Mouse (Mus musculus) embryonic stem cell, embryonic (primary cell): ENCODE data around the gene Chpt1.
"Not testable (repeated sequence)": the region's sequence is repeated elsewhere in the genome, so short reads cannot be mapped to it uniquely, and the experiment has no call there.

Experiments
- CTCF ChIA-PET, 4 experiments: fragments of 300-600 bp in 2 of 4; fragments of 350-600 bp in 2 of 4; sonication (Branson Sonifier 250); formaldehyde crosslinking; loops; one replicate each; lab custom pipeline; 2022; ENCODE audit warnings: inconsistent platforms in 2 of 4; lab: Charles Lee
- POLR2A ChIA-PET, 4 experiments: fragments of 300-600 bp in 2 of 4; fragments of 350-600 bp in 2 of 4; sonication (Branson Sonifier 250); formaldehyde crosslinking; loops; one replicate each; lab custom pipeline; 2022; ENCODE audit warnings: antibody characterized with exemption in 4 of 4, inconsistent platforms in 1 of 4; lab: Charles Lee

Gene Chpt1

GRCm38 (mm10) chr10:88501886-88502765, 1.7 kb downstream of the Chpt1 start:
- CTCF ChIA-PET: no interaction called here
- POLR2A ChIA-PET: interaction anchor here in 3 of 4 experiments (0.6 to 5.4 kb wide), 4 partner anchors 12 to 1216 kb away, joined by 3 to 36 read pairs (median 12); no protein-coding TSS in a partner anchor

DNA sequence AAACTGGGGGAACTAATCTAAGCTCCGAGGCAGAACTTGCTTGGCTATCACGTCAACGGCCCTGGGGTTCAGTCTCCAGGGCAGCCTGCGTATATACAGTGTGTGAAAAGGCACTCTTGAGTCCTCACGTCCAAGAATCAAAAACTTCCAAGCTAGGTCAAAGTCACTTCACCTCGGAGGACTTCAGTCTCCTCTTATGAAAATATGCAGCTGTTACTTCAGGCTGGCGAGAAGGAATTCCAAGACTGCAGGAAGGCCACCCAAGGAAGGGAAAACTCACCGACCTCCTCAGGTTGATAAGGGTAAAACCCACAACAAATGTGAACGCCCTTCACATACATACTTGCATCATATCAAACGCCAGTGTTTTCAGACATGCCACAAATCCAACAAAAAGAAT, 2.5 kb downstream of the Chpt1 start:
- CTCF ChIA-PET: interaction anchor here in 1 of 4 experiments (0.5 kb wide), 1 partner anchor 170 kb away, joined by 3 read pairs; no protein-coding TSS in a partner anchor
- POLR2A ChIA-PET: interaction anchor here in 3 of 4 experiments (0.8 to 5.4 kb wide), 6 partner anchors 11 to 47 kb away, joined by 3 to 36 read pairs (median 6); no protein-coding TSS in a partner anchor

DNA sequence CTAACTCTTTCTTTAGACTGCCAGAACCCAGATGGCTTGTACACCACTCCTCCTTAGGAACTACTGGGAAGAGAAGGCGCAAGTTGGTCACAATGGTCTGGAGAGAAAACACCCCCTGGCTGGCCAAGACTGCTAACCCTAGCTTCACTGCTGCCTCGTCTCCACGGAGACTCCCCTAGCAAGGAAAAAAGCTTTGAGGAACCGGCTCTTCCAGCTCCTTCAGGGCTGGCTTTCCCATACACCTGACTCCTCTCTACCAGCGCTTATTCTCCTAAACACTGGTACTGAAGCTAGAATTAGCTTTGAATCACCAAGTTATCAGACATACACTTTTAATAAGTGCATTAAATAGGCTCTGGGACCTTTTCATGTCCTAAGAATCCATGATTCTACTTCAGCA, 3.9 kb downstream of the Chpt1 start:
- ChIA-PET POLR2A (interaction anchor here in 2 of 4 experiments (0.6 to 1.6 kb wide), 2 partner anchors 8 to 15 kb away, joined by 3 to 5 read pairs; no protein-coding TSS in a partner anchor), CTCF (interaction anchor here in 1 of 4 experiments (1.0 kb wide), 1 partner anchor 14 kb away, joined by 4 read pairs; no protein-coding TSS in a partner anchor)

- CTCF ChIA-PET: interaction anchor here in 1 of 4 experiments (0.7 kb wide), 1 partner anchor 74 kb away, joined by 6 read pairs; no protein-coding TSS in a partner anchor
- POLR2A ChIA-PET: interaction anchor here (0.6 to 1.4 kb wide), 7 partner anchors 8 to 1198 kb away, joined by 3 to 25 read pairs (median 4); partner anchors contain the start of gene Sycp3 (in 1 of the 4)
Observed at GRCm38 (mm10) chr10:88496864-88497564, 6.9 kb downstream of the Chpt1 start.

DNA sequence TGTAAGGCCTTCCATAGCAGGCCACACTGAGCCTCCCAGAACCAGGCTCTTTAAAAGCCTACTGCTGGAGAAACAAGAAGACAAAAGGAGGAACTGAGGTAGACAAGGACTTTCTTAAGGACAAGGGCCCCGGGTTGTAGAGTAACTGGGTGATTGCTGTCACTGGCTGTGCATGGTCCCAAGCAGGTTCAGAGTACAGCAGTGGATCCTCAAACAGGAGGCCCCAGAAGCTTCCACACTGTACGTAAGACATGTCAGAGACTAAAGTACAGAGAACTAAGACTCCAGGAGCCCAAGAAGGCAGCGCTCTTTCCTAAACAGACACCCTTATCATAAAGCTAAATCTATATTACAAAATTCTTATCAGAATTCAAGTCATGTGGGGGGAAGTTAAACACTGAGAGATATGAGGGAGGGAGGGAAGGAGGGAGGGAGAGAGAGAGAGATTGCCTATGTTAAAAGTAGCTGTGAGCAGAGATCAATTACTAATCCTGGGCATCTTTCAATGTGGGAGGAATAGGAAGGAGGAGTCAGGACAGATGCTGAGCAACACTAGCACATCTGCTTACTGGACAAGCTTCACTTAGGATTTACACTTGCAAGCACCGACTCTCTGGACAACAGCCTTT, 8.8 kb downstream of the Chpt1 start:
- ChIA-PET POLR2A (interaction anchor here in 2 of 4 experiments (0.8 kb wide), 2 partner anchors 9 to 37 kb away, joined by 3 read pairs; partner anchors contain the start of gene Chpt1 (in 1 of the 2)), CTCF (no interaction called here)

GRCm38 (mm10) chr10:88492658-88493057, 11.2 kb downstream of the Chpt1 start:
- CTCF ChIA-PET: interaction anchor here in 1 of 4 experiments (2.5 kb wide), 1 partner anchor 116 kb away, joined by 7 read pairs; no protein-coding TSS in a partner anchor
- POLR2A ChIA-PET: interaction anchor here in 2 of 4 experiments (1.0 to 1.6 kb wide), 4 partner anchors 11 to 33 kb away, joined by 3 to 7 read pairs (median 5); partner anchors contain the start of genes Chpt1 (in 2 of the 2) and Sycp3 (in 1 of the 2)

- CTCF ChIA-PET: interaction anchor here in 3 of 4 experiments (0.7 to 2.5 kb wide), 4 partner anchors 12 to 115 kb away, joined by 3 to 7 read pairs (median 4); partner anchors contain the start of gene Chpt1 (in 1 of the 3)
- POLR2A ChIA-PET: interaction anchor here in 2 of 4 experiments (0.6 to 1.2 kb wide), 5 partner anchors 8 to 1993 kb away, joined by 3 to 5 read pairs (median 3); partner anchors contain the start of genes Chpt1 (in 1 of the 2) and Sycp3 (in 1 of the 2)
Observed at GRCm38 (mm10) chr10:88491632-88492031, 12.2 kb downstream of the Chpt1 start.

- POLR2A ChIA-PET: interaction anchor here in 2 of 4 experiments (0.6 to 2.0 kb wide), 2 partner anchors 15 to 28 kb away, joined by 3 to 6 read pairs; partner anchors contain the start of gene Chpt1 (in 1 of the 2)
- CTCF ChIA-PET: interaction anchor here in 1 of 4 experiments (0.5 kb wide), 1 partner anchor 99 kb away, joined by 6 read pairs; no protein-coding TSS in a partner anchor
Observed at GRCm38 (mm10) chr10:88488629-88489028, 15.2 kb downstream of the Chpt1 start.

DNA sequence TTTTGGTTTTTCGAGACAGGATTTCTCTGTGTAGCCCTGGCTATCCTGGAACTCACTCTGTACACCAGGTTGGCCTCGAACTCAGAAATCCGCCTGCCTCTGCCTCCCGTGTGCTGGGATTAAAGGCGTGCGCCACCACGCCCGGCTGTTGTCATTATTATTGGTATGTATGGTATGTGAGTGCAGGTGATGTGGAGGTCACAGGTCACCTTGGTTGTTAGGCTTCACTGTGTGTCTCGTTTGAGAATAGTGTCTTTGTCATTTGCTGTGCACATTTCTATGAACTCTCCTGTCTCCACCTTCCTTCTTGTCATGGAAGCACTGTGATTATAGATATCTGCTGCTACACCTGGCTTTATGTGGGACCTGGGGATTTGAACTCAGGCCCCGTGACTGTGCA, 21.0 kb downstream of the Chpt1 start:
- CTCF ChIA-PET, POLR2A ChIA-PET: not testable (repeated sequence)

DNA sequence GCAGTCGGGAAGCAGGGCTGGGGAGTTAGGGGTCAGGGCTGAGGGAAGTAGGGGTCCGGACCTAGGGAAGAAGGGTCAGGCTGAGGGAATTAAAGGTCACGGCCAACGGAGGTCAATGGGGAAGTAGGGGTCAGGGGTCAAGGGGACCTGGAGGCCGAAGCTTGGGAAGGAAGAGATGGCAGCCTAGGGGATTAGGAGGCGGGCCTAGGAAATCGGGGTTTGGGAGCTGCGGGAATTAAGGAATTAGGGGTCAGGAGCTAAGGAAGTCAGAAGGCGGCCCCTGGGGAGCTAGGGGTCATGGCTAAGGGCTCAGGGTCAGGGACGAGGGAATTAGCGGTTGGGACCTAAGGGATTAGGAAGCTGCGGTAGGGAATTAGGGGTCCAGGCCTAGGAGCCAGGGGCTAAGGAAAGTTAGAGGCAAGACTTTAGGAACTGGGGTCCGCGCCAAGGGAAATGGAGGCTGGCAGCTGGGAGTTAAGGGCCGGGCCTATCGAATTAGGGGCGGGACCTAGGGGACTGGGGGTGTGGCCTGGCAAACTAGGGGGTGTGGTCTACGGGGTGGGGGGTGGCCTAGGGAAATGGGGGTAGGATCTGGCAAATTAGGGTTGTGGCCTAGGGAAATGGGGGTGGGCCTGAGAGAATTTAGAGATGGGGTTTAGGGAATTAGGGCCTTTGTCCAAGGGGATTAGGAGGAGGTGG, 43.6 kb downstream of the Chpt1 start:
- ChIA-PET CTCF (interaction anchor here in 2 of 4 experiments (0.6 kb wide), 2 partner anchors 11 to 1439 kb away, joined by 3 read pairs; no protein-coding TSS in a partner anchor), POLR2A (interaction anchor here in 3 of 4 experiments (0.6 to 1.9 kb wide), 16 partner anchors 11 to 1976 kb away, joined by 3 to 16 read pairs (median 4); partner anchors contain the start of genes Dram1 (in 2 of the 3), Gnptab (in 2 of the 3), Arl1 (in 1 of the 3) and Chpt1 (in 1 of the 3))

DNA sequence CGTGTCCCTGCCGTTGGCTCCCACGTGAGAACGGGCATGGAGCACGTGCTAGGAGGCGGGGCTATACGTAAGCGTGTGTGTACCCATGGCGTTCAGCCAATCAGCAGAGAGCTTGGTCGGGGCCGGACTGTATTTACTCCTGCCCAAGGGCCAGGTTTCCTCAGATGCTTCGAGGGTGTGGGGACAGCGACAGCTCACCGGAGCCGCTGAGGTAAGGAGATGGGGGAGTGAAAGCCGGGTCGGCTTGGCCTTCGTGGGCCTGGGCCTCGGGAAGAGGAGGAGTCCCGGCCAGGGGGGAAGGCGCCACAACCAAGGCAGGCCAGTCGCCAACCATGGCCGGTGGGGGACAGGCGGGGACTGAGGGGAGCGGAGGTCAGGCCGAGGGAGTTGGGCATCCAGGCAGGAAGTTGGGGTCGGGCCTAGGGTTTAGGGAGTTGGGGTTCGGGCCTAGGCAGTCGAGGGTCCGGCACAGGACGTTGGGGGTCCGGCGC, 44.3 kb downstream of the Chpt1 start, which contains the start of gene Sycp3:
Sycp3 (plus strand) TSS at position 68 of the 491 bp plus-strand sequence.
- POLR2A ChIA-PET: interaction anchor here in 3 of 4 experiments (0.6 to 1.9 kb wide), 11 partner anchors 23 to 271 kb away, joined by 3 to 16 read pairs (median 3); partner anchors contain the start of genes Arl1 (in 1 of the 3), Chpt1 (in 1 of the 3), Dram1 (in 1 of the 3) and Gnptab (in 1 of the 3)
- CTCF ChIA-PET: no interaction called here

DNA sequence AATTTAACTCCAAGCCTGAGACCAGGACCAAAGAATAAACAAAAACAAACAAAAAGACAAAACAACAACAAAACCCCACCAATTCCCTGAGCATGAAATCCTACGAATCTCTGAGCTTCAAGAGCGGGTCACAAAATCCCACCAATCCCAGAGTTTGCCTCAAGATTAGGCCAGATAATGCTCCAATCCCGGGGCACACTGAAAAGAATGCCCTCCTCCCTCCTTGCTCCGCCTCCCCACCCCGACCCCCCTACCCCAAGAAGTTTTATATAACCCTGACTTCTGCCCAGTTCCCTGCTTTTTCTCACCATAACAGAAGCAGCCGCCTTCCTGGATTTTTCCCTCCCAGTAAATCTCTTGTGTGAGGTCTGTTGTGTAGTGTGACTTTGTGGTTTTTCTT, 46.1 kb downstream of the Chpt1 start:
- ChIA-PET CTCF (interaction anchor here in 1 of 4 experiments (0.7 kb wide), 1 partner anchor 1723 kb away, joined by 4 read pairs; no protein-coding TSS in a partner anchor), POLR2A (interaction anchor here in 2 of 4 experiments (0.8 to 1.5 kb wide), 3 partner anchors 14 to 46 kb away, joined by 3 read pairs; partner anchors contain the start of gene Chpt1 (in 1 of the 2))

DNA sequence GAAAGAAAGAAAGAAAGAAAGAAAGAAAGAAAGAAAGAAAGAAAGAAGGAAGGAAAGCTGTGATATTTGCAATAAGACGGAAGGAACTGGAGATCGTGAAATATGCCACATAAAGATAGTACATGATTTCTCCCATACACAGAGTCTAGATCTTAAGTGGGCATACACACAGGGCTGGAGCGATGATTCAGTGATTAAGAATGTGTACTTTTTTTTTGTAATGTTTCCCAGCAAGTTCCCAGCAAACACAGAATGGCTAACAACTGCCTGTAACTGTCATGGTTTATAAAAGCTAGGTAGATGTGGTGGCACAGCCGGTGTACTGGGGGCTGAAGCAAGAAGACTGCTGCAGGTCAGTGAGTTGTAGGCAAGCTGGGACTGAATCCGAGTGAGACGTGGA, 51.9 kb downstream of the Chpt1 start:
- POLR2A ChIA-PET: interaction anchor here in 1 of 4 experiments (0.6 to 1.2 kb wide), 2 partner anchors 62 to 211 kb away, joined by 3 to 4 read pairs; no protein-coding TSS in a partner anchor
- CTCF ChIA-PET: no interaction called here

DNA sequence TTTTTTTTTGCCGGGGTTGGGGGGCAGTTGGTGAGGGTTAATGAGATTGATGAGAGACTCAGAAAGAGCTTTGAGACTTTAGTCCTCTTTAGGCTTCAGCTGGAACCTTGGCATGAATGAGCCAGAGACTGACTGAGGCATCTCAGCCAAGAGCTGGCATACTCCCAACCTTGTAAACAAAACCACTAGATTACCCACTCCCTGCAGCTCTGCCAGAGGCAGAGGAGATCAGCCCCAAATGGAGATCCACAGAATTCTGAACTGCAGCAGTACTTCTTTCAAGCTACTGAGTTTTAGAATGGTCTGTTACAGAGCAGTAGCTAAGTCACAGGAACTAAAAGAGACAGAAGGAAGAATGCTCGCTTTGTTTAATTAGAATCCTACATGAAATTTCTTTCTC, 52.7 kb downstream of the Chpt1 start:
- POLR2A ChIA-PET: interaction anchor here in 1 of 4 experiments (0.6 to 1.2 kb wide), 3 partner anchors 34 to 450 kb away, joined by 3 to 4 read pairs (median 4); no protein-coding TSS in a partner anchor
- CTCF ChIA-PET: interaction anchor here in 1 of 4 experiments (0.6 kb wide), 1 partner anchor 25 kb away, joined by 12 read pairs; no protein-coding TSS in a partner anchor

- POLR2A ChIA-PET: no interaction called here
- CTCF ChIA-PET: no interaction called here
Observed at GRCm38 (mm10) chr10:88441224-88441623, 62.6 kb downstream of the Chpt1 start.

GRCm38 (mm10) chr10:88427998-88428397, 75.9 kb downstream of the Chpt1 start:
- POLR2A ChIA-PET: no interaction called here
- CTCF ChIA-PET: interaction anchor here in 1 of 4 experiments (1.3 kb wide), 2 partner anchors 51 kb away, joined by 3 to 4 read pairs; no protein-coding TSS in a partner anchor
